Mouse (Mus musculus) layer of hippocampus, adult 9-11 months (tissue): ENCODE data around the gene Nsd1.

Experiments
- DNase-seq: peaks from one replicate; pipeline ENCODE4 v3.0.0; 2022

Nsd1 gene

GRCm38 (mm10) chr13:55330567-55331400 lies 121.2 kb downstream of the Nsd1 start:
- no peak for DNase-seq

DNA sequence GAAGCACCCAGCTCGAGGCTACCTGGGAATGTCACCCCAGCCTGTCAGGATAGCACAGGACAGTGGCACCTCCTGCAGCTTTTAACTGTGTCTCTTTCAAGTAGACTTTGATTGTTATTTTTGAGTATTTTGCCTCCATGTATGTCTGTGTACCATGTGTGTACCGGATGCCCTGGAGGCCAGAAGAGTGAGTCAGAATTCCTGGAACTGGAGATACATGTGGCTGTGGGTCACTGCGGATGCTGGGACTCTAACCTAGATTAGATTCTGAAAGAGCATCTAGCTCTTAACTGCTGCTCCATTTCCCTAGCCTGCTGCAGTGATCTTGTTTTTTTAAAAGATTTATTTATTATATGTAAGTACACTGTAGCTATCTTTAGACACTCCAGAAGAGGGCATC lies 122.7 kb downstream of the Nsd1 start:
- DNase-seq, result no peak

GRCm38 (mm10) chr13:55335701-55336100 lies 126.1 kb downstream of the Nsd1 start:
- no peak for DNase-seq

DNA sequence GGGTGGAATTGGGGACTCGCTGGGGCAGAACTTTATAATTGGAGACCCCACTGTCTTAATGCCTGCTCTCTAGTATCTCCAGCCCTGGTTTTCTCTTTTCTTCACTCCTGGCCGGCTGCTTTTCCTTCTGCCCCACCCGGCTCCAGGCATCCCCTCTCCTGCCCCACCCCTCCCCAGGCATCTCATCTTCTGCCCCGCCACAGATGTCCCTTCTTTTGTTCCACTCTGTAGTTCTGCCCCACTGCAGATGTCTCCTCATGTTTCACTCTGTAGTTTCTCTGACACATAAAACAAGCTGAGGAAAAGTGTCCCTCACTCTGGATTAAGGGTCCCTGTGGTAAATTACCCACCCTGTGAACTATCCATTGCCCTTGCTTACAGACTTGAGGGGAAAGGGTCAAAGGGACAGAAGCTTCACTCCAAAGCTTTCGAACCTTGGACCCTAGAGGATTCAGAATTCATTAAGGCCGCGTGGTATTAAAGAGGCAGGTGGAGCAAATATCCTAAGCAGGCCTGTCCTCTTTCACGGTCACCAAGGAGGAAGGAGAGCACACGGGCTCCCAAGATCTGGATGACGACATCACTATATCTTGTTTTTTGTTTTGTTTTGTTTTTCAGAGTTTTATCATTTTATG lies 127.9 kb downstream of the Nsd1 start:
- no peak for DNase-seq

- no peak for DNase-seq
Measured at GRCm38 (mm10) chr13:55338131-55339054, 128.8 kb downstream of the Nsd1 start.

- DNase-seq, result no peak
Measured at GRCm38 (mm10) chr13:55339259-55339658, 129.7 kb downstream of the Nsd1 start.

GRCm38 (mm10) chr13:55342469-55342868 lies 132.9 kb downstream of the Nsd1 start:
- DNase-seq, result no peak

DNA sequence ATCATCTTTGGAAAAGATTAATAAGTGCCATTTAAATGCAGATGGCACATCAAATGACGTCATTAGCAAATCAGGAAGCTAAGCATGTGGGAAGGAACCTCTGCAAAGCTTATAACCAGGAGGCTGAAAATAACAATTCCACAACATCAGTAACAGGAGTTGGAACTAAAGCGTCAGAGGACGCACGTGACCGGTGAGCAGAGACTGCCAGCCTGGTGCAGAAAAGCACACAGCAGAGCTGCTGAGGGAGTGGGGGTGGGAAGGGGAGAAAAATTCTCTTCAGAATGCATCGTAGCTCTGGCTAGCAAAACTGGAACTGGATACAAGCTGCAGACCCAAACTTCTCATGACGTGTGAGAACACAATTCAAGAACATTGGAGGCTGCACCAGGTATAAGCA lies 134.7 kb downstream of the Nsd1 start:
- DNase-seq, result peak; percentile 71

GRCm38 (mm10) chr13:55346745-55347144 lies 137.2 kb downstream of the Nsd1 start:
- DNase-seq, result no peak

- DNase-seq, result no peak
Measured at GRCm38 (mm10) chr13:55361145-55361544, 151.6 kb downstream of the Nsd1 start.

- peak; percentile 34 for DNase-seq
Measured at GRCm38 (mm10) chr13:55361974-55362452, 152.4 kb downstream of the Nsd1 start.

GRCm38 (mm10) chr13:55362453-55363060 lies 153.0 kb downstream of the Nsd1 start, which contains the start of gene Lman2:
TSS of gene Lman2 (minus strand) at chr13:55362783.
- DNase-seq, result peak; percentile 99
